Mouse (Mus musculus) urinary bladder, postnatal 10 days (tissue): ENCODE data around the gene Mcm10.

Source experiments
- DNase-seq: peaks from one replicate; pipeline ENCODE4 v3.0.0; 2022; ENCODE audit warnings: low spot score

Mcm10 gene

DNA sequence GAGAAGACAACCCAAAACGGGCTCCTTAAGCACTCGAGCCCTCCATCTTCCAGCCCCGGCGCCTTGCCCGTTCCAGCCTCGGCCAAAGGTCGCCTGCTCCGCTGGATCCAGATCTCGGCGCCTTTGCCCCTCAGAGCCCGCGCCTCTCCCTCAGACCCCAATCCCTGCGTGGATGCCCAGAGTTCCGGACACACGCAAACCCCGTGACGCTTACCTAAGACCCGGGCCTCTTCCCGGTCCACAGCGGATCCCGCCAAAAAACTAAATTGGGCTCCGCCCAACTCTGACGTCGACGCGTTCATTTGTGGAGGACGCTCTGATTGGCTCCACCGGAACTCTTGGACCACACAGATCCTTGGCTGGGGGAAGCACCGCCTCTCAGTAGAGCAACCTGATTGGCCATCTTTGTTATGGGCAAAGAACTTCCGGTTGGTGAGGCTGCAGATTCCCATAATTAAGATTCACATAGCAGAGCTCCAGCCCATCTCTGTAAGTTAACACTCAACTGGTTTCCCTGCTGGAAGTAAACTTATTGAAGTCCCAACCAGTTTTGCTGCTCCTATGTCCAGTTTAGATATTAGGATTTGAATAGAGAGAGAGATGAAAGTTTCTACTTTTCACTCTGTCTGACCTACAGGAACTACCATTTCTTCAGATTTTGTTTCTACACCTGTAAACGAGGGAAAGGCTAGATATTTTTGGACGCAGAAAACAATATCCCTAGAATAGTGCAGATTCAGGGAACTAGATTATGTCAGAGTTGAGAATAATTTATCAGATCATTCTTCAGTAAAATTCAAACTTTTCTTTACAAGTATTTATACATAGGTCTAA, at the start of gene Mcm10:
TSS of gene Mcm10 (minus strand) at position 301 of the 834 bp plus-strand sequence.
- DNase-seq = peak; percentile 73

DNA sequence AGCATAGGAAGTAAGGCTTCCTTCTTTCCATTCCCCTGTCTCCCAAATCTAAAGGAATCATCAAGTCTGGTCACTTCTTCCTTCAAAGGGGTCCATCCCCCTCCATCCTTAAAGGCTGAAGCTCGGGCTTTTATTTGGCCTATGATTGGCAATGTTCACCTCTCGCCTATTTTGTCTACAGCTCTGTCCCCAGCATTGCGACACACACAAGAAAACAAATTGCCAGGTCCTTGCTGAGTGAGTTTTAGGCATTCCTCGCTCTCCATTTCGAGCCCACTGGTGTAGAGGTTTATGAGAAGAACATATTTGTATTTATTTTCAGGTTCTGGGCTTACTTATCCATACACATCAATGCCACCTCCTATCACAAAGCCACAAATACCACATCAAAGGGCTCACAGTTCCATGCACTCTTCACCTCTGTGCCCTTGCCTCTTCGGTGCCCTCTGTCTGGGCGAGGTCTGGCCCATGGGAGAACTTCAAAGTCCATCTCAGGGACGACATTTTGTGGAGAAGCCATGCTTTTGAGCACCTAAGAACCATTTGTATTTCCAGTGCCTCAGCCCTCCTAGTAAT, 48.6 kb upstream of the Mcm10 start:
- DNase-seq = no peak

DNA sequence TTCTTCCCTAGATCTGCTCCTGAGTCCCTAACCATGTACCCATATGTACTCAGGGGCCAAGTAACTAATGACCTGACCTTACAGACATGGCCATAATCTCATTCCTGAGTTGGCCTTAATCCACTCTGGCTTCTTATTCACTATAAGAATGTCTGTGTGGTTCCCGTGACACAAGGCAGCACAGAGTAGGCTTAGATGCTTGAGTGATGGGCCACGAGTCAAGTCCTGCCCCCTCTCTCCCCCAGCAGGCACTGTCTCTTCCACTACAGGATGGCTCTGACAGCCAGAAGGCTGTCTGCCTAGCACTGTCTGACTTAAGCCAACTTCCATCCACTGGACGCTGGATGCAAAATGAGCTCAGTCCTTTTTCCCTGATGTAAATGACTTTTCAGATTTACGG, 47.4 kb upstream of the Mcm10 start:
- no peak for DNase-seq

DNA sequence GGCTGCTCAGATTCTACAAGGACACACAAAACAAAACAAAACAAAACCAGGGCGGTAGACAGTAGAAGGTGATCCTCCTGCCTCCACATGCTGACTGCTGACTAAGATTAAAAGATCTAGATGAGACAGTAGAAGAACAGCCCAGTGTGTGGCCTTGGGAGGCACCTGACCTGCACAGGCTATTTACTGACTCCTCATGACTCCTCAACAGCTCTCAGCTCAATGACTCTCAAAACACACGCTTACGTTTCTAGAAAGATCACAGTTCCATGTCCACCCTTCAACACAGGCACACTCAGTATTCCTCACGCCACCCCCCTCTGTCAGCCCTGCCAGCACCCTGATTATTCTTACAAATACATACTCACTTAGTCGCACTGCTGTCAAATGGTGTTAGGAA, 45.8 kb upstream of the Mcm10 start:
- no peak for DNase-seq

DNA sequence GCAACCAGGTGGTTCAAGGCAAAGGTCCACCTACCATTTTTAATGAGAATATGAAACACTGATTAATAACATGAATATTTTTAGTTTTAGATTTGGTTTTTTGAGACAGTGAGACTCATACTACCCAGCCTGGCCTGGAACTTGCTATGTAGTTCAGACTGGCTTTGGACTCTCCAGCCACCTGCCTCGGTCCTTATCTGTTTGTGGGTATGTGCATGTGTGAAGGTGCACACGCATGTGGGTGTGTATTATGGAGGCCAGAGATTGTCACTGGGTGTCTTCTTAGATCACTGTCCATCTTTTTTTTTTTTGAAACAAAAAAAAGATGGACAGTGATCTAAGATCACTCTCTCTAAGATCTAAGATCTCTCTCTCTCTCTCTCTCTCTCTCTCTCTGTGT, 38.0 kb upstream of the Mcm10 start:
- no peak for DNase-seq

DNA sequence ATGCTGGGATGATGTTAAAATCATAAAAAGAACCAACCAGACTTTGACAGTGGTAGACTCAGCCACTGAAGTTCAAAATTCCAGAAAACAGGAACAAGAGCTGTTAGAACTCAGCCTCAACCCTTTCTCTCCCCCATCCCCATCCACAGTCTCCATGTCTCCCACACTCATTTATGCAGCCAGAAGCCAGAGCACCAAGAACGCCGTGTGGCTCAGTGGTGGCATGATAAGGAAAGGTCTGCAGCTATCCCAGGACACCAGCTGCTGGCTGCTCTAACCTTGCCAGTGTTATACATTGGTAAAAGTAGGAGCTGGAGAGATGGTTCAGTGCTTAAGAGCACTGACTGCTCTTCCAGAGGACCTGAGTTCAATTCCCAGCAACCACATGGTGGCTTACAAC, 34.4 kb upstream of the Mcm10 start:
- DNase-seq = no peak

DNA sequence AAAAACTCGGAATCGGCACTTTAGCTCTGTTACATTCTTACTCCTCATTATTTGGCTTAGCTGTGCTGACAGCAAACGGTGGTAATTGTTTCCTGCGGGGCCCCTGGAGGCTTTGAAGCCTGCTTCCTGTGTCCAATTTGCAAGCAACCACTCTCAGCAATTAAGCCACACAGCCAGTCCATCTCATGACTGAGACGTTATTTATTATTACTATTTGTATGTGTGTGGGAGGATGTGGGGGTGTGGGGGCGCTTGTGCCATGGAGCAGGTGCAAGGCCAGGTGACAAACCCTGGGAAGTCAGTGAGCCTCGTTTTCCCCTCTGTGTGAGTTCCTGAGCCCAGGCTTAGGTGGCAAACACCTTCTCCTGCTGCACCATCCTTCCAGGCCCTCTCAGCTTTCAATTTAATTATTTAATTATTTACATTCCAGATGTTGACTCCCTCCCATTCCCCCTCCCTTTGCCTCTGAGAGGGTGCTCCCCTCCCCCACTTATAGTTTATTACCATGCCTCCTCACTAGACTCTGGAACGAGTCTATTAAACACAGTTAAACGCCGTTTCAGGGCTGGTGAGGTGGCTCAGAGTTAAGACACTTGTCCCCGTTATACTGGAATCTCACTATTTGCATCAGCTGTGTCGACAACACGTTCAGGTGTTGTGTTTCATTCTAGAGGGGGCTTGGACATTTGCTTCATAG, 32.8 kb upstream of the Mcm10 start:
- DNase-seq = no peak

DNA sequence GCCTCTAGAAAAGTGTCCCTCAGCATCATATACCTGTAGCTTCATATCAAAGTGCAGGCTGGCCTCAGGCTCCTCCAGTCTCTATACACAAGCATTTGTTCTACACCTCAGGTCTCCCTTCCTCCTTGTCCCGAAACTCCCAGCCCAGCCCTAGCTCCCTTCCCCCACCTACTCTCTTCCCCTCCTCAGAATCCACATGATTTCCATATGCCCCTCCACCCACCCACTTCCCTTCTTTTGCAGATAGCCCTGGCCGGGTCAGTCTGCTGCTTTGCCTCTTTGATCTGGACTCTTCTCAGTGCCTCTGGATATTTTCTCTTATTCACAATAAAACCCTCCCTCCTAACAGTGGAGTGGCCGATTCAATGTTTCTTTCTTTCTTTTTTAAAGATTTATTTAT, 31.7 kb upstream of the Mcm10 start:
- no peak for DNase-seq

DNA sequence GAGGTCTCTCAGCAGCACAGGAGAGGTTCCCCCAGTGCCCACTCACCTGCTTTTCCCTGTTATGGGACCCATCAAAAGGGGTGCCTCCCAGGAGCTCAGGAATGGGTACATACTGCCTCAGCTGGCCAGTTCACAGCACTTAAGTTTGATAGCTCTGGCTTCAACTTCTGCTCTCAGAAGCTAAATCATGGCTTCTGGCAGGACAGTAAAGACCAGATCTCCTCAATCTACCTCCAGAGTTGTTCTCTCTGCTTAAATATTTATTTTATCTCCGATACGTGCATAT, 30.8 kb upstream of the Mcm10 start:
- DNase-seq = no peak

DNA sequence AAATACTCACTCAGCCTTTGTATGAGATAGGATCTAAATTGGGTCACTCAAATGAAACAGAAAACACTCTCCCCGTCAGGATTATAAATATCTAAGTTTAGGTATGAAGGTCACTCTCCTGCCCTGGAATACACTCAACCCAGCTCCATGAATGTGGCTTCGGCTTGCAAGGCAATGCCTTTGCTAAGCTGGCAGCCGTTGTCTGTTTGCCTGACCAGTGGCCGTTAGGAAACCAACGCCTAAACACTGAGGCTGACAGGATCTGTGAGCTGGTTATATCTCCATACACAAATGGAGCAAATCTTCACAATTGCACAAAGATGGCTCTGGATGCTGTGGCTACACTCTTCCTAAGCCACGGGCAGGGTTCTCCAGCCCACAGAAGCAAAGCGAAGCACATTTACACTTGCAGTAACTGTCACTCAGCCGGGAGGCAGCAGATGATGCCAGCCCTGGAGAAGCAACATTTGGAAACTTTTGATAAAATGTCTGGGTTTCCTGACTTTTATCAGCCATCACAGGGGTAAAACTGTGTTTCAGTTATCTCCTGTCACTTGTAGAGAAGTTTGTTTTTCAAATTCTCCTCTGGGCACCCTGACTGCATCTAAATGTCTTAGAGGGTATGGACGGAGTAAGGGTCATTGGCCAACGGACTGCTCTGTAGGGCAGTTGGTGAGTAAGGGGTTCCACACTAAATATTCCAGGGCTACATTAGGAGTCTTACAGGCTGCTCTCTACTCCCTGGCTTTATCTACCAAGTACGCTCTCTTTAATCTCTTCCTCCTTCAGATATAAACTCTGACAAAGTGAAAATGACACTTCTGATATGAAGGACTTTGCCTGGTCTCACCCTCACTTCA, 30.3 kb upstream of the Mcm10 start:
- no peak for DNase-seq

DNA sequence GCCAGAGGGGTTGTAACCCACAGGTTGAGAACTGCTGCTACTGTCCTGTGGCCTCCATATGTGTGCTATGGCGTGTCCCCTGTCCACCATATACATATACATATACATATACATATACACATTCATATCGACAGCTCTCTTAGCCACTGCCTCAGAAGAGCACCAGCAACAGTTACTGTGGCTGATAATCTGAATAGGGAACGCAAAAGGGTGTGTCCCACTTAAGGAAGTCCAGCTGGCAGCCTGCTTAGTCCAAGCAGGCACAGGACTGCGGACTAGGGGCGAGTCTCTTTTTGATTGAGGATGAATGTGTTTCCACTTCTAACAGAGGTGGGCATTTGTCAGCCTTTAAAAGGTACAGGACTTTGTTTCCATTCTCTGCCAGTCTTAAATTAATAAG, 29.3 kb upstream of the Mcm10 start:
- DNase-seq = no peak

DNA sequence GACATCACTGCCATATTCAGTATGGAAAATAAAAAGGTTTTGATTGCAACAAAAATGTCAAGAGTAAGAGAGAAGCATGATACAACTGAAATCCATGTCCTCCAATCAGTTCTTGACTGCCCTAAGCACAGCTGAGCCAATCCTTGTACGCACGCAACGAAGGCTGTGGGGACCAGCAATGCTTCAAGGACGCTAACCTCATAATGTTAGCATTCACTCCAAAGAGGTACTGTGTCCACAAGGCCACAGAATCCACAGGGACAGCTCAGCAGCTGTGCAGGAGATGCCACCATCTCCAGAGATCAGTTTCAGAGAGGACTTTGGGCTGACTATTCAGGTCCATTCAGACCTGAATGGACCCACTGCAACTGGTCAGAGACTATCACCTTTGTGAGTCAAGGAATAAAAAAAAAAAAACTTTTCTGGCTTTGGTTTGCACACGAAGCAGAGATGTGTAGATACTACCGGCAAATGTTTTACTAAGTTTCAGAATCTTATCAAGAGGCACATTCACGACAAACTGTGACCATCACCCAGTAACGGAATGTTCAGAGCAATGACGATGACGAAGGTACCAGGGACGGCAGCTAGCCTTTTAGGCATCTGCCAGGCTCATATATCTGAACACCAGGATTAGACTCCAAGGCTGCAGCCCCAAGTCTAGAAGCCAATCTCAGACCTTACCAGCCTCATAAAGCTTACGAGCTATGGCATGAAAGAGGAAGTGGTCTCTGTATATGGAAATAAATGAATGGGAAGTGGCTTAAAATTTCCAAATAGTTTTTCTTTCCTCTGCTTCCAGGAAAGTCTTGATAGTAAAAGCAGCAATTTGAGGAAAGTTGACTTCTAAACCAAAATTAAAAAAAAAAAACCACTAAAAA, 27.9 kb upstream of the Mcm10 start:
- no peak for DNase-seq

DNA sequence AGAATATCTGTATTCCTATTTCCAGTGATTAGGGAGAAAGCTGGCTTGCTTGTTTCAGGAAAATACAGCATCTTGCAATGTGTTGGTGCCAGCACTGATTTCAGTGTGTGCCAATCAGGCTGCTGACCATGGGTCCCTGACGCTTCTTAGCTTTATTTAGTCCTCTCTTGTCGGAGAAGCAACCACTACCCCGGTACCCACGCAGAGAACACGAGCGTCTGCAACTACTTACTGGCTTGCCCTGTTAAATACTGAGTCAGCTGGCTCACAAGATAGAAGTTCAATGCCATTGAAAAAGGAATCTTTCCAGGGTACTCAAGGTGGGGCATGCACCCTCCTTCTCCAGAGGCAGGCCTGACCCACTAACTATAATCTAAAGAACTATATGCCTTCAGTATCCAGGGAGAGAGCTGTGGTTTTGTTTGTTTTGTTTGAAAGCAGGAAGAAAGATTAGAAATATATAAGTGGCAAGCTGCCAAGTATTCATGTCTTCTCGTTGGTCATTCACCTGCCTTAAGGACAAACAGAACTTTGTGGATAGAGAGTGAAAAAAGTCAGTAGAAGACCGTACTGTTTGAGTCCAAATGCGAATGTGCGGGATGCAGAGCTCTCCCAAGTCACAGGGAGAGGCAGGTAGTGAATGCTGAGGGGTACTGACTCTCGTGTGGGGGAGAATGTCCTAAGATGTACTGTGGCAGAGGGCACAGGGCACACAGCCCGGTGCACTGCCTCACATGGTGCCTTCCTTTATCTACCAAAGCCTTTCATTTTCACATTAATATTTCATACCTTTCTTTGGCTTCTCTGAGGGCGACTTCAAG, 27.0 kb upstream of the Mcm10 start:
- no peak for DNase-seq

DNA sequence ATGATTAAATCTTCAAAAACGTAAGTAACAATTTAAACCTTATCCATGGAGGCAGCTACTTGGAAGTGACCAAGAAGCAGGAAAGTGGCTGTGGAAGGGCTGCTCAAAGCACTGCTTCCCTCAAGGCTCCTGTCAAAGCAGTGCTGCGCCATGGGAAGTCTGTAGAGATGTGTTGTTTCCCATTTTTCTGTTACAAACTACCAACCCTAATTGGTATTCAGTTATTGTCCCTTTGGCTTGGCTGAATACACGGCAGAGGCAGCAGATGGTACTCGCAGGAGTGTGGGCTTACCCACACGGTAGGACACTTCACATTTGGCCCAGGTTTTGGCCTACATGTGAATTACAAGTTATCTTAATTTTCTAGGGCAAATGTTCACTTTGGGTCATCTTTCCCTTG, 25.7 kb upstream of the Mcm10 start:
- no peak for DNase-seq

DNA sequence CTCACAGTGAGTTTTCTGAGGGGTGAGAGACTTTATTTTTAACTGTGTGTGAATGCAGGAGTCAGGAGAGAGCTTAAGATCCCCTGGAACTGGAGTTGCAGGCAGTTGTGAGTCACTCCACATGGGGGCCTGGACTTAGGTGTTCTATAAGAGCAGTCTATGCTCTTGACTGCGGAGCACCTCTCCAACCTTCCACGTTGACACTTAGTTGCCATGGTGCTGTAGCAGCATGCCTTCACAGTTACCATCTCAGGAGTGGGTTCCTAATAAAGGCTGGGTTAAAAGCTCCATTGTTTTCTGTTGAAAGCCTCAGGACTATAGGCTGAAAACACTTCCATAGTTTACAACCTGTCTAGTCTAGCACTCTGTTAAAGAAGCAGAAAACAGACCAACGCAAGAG, 24.8 kb upstream of the Mcm10 start:
- DNase-seq = no peak

DNA sequence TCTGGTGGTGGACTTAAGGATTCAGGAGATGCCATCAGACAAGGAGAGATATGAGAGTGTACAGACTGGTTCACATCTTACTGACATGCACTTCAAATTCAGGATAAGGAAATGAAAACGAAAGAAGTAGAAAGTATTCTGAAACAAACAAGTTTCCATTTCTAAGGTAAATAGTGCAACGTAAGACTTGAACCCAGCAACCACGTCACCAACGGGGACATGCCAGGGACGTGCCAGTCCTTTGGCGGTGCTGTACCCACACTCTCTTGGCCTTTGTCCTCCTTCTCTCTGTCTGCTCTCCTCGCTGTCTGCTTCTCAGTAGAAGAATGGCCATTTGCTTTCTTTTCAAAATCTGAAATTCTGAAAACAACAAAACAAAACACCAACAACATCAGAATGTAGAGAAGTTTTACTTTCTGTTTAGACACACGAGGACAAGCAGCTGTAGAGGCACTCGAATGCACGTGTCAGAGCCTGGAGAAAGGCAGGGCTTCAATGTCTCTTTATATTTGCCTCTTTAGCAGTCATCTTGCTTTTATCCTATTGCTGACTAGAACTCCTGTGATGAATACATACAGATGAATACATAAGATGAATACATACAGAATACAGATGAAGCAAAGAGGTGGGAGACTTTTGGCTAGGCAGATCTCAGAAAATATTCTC, 24.0 kb upstream of the Mcm10 start:
- DNase-seq = no peak

DNA sequence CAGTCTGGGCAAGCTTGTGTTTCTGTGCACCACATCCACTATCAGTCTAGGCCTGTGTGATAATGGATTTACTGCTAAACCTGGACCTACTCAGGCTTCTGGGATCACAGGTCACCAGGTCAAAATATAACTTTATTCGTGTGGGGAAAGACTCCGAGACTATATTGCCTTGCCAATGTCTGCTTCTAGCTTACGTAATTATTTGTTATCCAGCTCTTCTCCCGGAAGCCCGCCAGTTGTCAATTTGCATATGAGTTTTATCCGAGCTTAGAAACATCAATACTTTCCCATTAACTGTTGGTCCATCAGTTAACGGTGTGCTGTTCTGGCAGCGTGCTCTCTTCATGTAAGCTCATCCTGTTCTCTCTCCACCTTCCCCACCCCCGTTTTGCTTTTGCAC, 22.6 kb upstream of the Mcm10 start:
- DNase-seq = no peak

DNA sequence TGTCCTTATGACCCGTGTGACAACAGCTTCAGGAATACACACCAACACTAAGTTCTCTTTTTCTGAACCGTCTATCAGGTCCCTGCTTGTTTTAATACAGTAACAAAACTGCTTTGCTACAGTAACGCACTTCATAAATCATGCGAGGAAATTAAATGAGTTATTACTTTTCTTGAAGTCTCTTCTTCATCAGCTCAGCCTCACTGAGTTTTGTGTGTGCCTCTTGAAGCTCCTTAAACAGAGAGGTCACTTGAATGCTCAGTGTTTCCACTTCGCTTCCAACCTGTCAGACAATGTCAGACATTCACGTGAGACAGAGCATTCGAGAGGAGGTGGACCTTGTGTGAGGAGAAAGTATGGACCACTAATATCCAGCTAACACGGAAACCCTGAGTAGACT, 22.2 kb upstream of the Mcm10 start:
- no peak for DNase-seq

DNA sequence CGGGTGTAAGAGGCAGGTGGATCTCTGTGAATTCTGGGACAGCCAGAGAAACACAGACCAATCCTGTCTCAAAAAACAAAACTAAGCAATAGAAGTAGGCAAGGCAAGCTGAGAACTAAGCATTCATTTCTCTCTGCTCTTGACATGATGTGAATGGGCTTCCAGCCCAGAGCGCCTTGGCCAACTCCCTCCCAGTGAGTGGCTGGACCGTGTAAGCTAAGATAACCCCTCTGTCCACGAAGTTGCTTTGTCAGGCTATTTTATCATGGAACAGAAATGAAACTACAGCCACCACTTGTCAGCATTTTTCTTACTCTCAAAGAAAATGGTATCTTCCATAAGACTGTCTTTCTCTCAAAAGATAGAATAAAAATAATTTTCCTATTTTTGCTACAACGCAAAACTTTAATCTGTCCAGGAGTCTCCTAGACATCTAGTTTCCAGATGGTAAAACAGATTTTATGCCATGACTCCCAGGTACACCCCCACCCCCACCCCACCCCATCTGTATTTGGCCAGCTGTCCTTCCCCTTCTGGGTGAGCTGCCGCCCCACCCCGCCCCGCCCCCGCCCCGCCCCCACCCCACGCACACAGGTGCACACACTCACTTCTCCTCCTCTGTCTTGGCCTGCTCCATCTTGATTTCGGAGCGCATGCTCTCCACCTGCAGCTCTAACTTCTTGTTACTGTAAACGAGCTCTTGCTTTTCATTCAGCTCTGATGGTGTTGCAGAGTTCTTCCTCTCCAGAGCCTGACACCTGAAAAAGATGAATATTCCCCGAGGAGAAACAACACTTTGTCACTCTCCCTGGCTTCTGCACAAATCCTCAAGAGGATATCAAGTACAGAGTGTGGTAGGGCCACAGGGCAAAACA, 21.2 kb upstream of the Mcm10 start:
- DNase-seq = no peak
